Mouse (Mus musculus) limb, embryonic 13.5 days (tissue): ENCODE measurements around the gene Olfm4. TPM values are rescaled to one million over a fixed set of nuclear protein-coding genes. Genes with fewer than 3 reads are reported as not detected.

Experiments used
- ATAC-seq: fragments of 200-750 bp; cut with Nextera tagmentation; 2 replicates; pipeline ENCODE4 v1.8.0; 2017; ENCODE audit warnings: low read depth, moderate number of reproducible peaks, moderate TSS enrichment; ENCODE audit not compliant: low FRiP score
- H3K27ac ChIP-seq: fragments of 300-500 bp; sonication (generic); 2 replicates; pipeline ENCODE4 v1.5.1; 2015; ENCODE audit warnings: inconsistent platforms, mild to moderate bottlenecking, moderate library complexity
- H3K27me3 ChIP-seq: fragments of 300-500 bp; sonication (generic); 2 replicates; pipeline ENCODE4 v1.6.1; 2015; ENCODE audit warnings: mild to moderate bottlenecking, inconsistent platforms
- H3K36me3 ChIP-seq: fragments of 300-500 bp; sonication (generic); 2 replicates; pipeline ENCODE4 v1.6.1; 2015; ENCODE audit warnings: inconsistent platforms, mild to moderate bottlenecking, moderate library complexity
- H3K4me1 ChIP-seq: fragments of 300-500 bp; sonication (generic); 2 replicates; pipeline ENCODE4 v1.6.1; 2015; ENCODE audit warnings: inconsistent platforms
- H3K4me2 ChIP-seq: fragments of 300-500 bp; sonication (generic); replicated peaks from 2 replicates; pipeline ENCODE4 v1.6.1; 2015; ENCODE audit warnings: inconsistent platforms, mild to moderate bottlenecking, moderate library complexity
- H3K4me3 ChIP-seq: fragments of 300-500 bp; sonication (generic); 2 replicates; pipeline ENCODE4 v1.5.1; 2015; ENCODE audit warnings: moderate library complexity, mild to moderate bottlenecking, inconsistent platforms
- H3K9ac ChIP-seq: fragments of 300-500 bp; sonication (generic); 2 replicates; pipeline ENCODE4 v1.6.1; 2015; ENCODE audit warnings: mild to moderate bottlenecking, inconsistent platforms
- H3K9me3 ChIP-seq: fragments of 300-500 bp; sonication (generic); 2 replicates; pipeline ENCODE4 v1.6.1; 2016; ENCODE audit warnings: inconsistent platforms
- WGBS: fragments of 180-500 bp; shearing (Covaris S2); methylation state at CpG from one replicate; pipeline ENCODE4 v1.1.7; 2015; 5-methylcytosine and 5-hydroxymethylcytosine counted together
- polyA plus RNA-seq: library from polyadenylated mRNA; unstranded; fragments of >200 nt; fragmentation: Nextera tagmentation; extraction: Ambion mirVana; gene quantifications from 2 replicates; pipeline ENCODE4 v1.2.1, GENCODE M21; 2015

Gene Olfm4
- polyA plus RNA-seq, 1 experiment from 2014 or later = 0.69 TPM

DNA sequence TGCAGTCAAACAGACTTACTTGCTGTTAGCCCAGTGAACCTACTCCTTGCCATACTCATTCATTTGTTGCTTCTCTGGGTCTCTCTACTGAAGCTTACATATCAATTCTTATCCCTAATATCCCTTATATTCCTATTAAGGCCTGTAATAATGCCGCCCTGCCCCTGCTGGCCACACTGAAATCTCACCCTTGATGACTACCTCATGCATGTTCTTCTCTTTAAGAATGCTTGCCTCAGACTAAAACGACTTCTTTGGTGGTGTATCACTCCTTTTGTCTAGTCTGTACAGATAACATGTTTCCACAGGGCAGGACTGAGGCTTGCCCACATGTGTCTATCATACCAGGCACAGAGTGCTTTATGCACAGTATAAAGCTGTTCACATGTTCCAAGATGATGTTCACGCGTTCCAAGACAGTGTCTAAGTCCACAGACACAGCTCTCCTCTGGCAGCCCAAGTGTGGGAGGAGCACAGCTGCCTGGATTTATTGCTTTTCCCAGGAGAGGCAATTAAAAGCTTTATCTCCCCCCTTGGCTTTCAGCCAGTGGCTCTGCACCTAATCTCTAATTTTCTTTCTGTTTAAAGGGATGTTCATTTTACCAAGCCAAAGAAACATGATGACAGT, 55.9 kb downstream of the Olfm4 start:
- no peaks in the 10 kb centered on the region for H3K36me3 ChIP-seq
- 52% methylated on average over 4 of the region's 4 CpGs for WGBS
- ATAC-seq = 0 out of 2 replicates have a peak, but pooled peaks have one; percentile 66
- no peak overlapping the region for H3K27ac ChIP-seq
- peaks cover 4% of the 10 kb centered on the region for H3K4me1 ChIP-seq
- no peaks in the 10 kb centered on the region for H3K9me3 ChIP-seq
- no peak overlapping the region for H3K9ac ChIP-seq
- H3K4me2 ChIP-seq = no peak overlapping the region
- H3K4me3 ChIP-seq = no peak overlapping the region
- H3K27me3 ChIP-seq = no peaks in the 10 kb centered on the region

DNA sequence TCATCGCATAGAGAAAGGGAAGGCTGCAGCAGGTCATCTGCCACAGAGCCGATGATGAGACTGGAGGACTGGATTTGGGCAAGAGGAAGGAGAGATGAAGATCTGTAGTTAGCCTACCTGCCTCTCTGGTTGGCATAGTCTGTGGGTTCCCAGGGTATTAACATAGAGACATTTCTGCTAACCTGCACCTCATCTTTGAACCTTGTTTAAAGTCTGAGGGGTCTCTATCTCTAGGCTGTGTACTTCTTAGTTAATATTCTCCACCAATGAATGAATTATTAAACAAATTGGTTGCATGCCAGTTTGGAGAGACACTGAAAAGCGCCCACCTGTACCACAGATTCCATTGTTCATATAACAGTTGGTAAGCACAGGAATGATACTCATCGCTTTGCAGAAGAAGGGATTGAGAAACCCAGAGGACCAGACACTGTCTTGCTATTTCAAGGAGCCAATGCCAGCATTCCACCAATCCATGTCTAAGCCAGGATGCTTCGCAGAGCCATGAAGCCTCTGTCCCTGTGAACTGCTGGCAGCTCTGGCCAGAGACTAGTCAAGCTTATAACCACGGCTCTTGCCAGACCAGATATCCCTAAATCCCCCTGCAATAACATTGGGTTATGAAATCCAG, 62.3 kb downstream of the Olfm4 start:
- no peak for ATAC-seq
- no peak overlapping the region for H3K4me3 ChIP-seq
- H3K4me1 ChIP-seq = peaks cover 16% of the 10 kb centered on the region
- H3K4me2 ChIP-seq = no peak overlapping the region
- no peak overlapping the region for H3K9ac ChIP-seq
- WGBS = 80% methylated on average over 6 of the region's 6 CpGs
- no peaks in the 10 kb centered on the region for H3K9me3 ChIP-seq
- H3K36me3 ChIP-seq = no peaks in the 10 kb centered on the region
- no peak overlapping the region for H3K27ac ChIP-seq
- no peaks in the 10 kb centered on the region for H3K27me3 ChIP-seq

DNA sequence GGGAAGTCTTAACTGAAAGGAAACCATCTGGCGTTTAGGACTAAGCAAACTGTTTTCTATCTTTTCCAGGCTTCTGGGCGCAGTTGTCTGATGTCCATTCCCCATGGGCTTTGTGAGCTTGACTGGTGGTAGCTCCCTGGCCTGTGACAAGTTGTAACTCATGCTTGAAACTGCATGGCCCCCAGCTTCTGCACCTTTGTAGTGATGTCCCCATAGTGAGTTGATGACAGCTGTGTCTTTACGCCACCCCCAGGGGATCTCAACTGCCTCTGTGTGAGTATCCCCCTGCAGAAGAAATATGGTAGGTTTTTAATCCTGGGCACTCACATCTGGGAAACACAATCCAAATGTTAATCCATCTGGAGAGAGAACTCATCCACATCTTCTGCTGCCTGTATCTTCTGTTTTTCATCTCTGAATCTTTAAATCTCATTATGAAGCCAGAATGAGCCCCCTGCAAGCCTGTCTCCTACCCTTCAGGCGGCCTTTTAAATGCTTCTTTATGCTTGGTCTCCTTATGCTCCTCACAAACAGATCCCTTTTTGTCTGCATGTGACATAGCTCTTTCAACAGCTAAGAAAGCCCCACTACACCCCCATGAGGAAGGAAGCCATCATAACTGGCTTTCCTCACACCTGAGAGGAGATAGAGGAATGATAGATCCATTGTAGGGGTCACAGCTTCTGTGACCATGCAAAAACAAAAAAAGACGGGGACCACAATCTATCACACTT, 63.7 kb downstream of the Olfm4 start:
- Histone ChIP-seq H3K4me3 (no peak overlapping the region), H3K9ac (no peak overlapping the region), H3K27me3 (no peaks in the 10 kb centered on the region), H3K27ac (no peak overlapping the region), H3K4me2 (no peak overlapping the region), H3K9me3 (no peaks in the 10 kb centered on the region), H3K4me1 (peaks cover 16% of the 10 kb centered on the region), H3K36me3 (no peaks in the 10 kb centered on the region)
- ATAC-seq = no peak
- WGBS = 37% methylated on average over 5 of the region's 5 CpGs

DNA sequence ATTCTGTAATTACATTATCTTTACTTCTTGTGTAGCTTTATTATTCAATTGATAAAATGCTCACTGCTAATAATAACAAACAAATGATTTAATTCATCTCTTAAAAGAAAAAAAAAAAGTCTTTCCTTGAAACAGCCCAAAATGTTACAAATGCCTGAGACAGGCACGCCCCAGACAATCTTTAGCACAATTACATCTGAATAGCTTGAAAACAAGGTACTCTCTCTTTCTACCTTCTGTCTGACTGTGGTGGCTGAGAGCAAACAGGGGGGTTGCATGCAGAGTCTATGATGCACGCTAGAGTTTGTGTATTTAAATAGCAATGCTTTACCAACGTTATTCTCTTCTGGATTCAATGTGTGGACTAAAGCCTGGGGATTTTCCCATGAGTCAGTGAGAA, 71.8 kb downstream of the Olfm4 start:
- Histone ChIP-seq H3K27me3 (no peaks in the 10 kb centered on the region), H3K27ac (no peak overlapping the region), H3K4me2 (no peak overlapping the region), H3K9ac (no peak overlapping the region), H3K36me3 (no peaks in the 10 kb centered on the region), H3K4me1 (0 out of 2 replicates have a peak, but pooled peaks cover 3% of the 10 kb centered on the region), H3K9me3 (no peaks in the 10 kb centered on the region), H3K4me3 (no peak overlapping the region)
- WGBS = 72% methylated on average over 3 of the region's 3 CpGs
- ATAC-seq = no peak

DNA sequence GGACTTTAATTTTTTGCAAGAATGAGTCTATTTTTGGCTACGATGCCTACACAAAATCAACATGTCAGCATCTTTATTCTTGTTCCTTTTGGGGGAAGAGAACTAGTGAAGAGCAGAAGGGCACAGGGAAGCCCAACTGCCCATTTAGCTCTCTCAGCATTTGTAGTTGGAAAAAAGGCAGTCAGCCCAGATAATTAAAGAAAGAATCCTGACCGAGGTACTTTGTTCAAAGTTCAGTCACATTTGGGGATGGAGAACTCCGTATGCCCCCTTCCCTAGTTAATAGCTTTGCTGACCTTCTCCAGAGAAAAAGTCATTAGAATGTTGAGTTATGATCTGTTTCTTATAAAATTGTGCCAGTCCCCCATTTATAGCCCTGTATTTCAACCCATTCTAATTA, 77.8 kb downstream of the Olfm4 start:
- H3K9ac ChIP-seq = no peak overlapping the region
- H3K4me2 ChIP-seq = no peak overlapping the region
- no peak for ATAC-seq
- H3K4me1 ChIP-seq = 0 out of 2 replicates have a peak, but pooled peaks cover 3% of the 10 kb centered on the region
- H3K27me3 ChIP-seq = no peaks in the 10 kb centered on the region
- H3K9me3 ChIP-seq = no peaks in the 10 kb centered on the region
- no peak overlapping the region for H3K27ac ChIP-seq
- no peaks in the 10 kb centered on the region for H3K36me3 ChIP-seq
- no peak overlapping the region for H3K4me3 ChIP-seq
- WGBS = 38% methylated on average over 3 of the region's 3 CpGs

DNA sequence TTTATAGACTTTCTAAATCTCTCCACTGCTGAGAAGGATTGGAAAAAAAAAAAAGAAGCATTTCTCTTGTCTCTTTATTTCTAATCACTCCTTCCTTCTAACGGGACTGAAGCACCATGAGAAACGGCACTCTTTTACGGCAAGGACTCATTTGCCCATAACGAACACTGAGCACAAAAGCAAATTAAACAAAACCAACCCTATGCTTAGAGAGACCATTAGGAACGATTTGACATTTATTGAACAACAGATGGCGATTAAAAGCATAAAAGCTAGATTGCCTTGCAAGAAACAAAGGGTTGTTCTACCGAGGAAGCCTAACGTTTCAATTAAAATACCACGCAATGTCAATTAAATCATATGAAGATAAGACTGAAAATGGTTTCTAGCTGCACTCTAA, 79.0 kb downstream of the Olfm4 start:
- H3K9me3 ChIP-seq = no peaks in the 10 kb centered on the region
- H3K4me3 ChIP-seq = no peak overlapping the region
- no peak overlapping the region for H3K4me2 ChIP-seq
- H3K9ac ChIP-seq = no peak overlapping the region
- WGBS = 30% methylated on average over 9 of the region's 9 CpGs
- 0 out of 2 replicates have a peak, but pooled peaks cover 3% of the 10 kb centered on the region for H3K4me1 ChIP-seq
- H3K27ac ChIP-seq = no peak overlapping the region
- H3K36me3 ChIP-seq = no peaks in the 10 kb centered on the region
- no peak for ATAC-seq
- H3K27me3 ChIP-seq = no peaks in the 10 kb centered on the region

DNA sequence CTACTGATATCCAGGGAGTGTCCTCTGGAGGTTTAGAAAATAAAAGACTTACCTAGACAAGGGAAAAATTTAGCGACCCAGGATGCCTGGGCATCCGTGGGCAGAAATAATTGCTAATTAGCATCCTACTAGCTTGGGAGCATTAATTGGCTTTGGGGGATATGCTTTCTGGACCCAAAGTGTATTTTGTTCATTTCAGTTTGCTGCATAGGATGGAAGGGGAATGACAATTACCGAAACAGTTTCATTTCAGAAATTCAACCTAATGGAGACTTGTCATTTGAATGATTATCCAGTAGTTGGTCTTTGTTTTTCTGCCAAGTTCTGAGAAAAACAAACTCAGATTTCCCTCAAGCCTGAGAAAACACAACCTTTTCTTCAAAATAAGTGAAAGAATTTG, 86.7 kb downstream of the Olfm4 start:
- H3K4me1 ChIP-seq = no peaks in the 10 kb centered on the region
- no peak overlapping the region for H3K9ac ChIP-seq
- H3K27ac ChIP-seq = no peak overlapping the region
- ATAC-seq = no peak
- H3K9me3 ChIP-seq = no peaks in the 10 kb centered on the region
- no peaks in the 10 kb centered on the region for H3K27me3 ChIP-seq
- no peak overlapping the region for H3K4me2 ChIP-seq
- WGBS = 82% methylated on average over 3 of the region's 3 CpGs
- no peaks in the 10 kb centered on the region for H3K36me3 ChIP-seq
- no peak overlapping the region for H3K4me3 ChIP-seq

Other genes starting within 250 kb of the Olfm4 start
- 4.8 TPM in 2 replicates for gene Pcdh8, start 212.8 kb upstream of the Olfm4 start, polyA plus RNA-seq